Mouse (Mus musculus): ENCODE results near the gene Radil.

- TF ChIP-seq POLR2A (IDR thresholded peaks at IDR 0.05; ENCODE audit: low read depth, low read length) (no peak), CTCF (conservative IDR thresholded peaks at IDR 0.05; ENCODE audit: insufficient read depth, insufficient read length, low read depth, low read length) (no peak)
These were observed 108.9 kb downstream of the Radil start for GRCm38 (mm10) chr5:142442045-142442440.
